In the genomic region with DNA sequence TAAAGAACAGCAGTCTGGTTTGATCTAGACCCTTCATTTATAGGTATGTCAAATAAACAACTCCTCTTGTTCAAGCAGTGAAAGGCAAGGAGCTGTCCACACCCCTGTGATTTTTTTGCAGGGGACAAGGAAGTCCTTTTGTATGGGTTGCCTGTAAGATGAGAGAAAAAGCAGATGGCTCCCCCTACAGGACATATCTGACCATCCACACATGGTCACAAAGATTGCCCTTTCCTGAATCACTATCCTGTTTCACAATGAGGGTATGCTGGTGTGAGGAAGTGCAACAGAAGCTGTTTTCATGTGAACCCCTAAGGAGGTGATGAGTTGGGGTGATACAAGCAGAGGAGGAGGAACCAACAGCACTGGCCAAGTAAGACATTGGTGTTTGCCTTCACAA, we compare ENCODE assay signal across 10 mouse cellular contexts.
DNase-seq lines count a peak whose midpoint lies in the region; ATAC-seq and TF ChIP-seq lines count a peak whose summit lies in the region.
"Had no signal": no experiment of that assay in that cellular context is flagged by ENCODE, and none has a peak within 500 bp of the region (broad histone marks: within the 10 kb centered on the region; RNA-seq: fewer than 3 reads in every experiment).

No protein-coding gene starts in this region.

- no peak overlapping the region for H3K4me2 ChIP-seq in hindbrain, embryonic 11.5 days (replicated peaks; ENCODE audit: low read depth, low read length)
- H3K4me2 ChIP-seq in hindbrain, embryonic 16.5 days (ENCODE audit: low read length): no peak overlapping the region
- H3K4me2 ChIP-seq in lung, postnatal 0 days (replicated peaks; ENCODE audit: low read depth, low read length): no peak overlapping the region
- H3K4me2 ChIP-seq: stomach, embryonic 15.5 days had no signal

- no peaks in the 10 kb centered on the region for H3K9me3 ChIP-seq in hindbrain, embryonic 11.5 days (ENCODE audit: control insufficient read depth, low read length)
- no peaks in the 10 kb centered on the region for H3K9me3 ChIP-seq in hindbrain, embryonic 16.5 days (ENCODE audit: control insufficient read depth, low read length)
- no peaks in the 10 kb centered on the region for H3K9me3 ChIP-seq in lung, postnatal 0 days (ENCODE audit: low read length)
- H3K9me3 ChIP-seq: stomach, embryonic 15.5 days had no signal

- TF ChIP-seq CTCF in lung, postnatal 0 days (IDR thresholded peaks at IDR 0.05): peak; percentile 48; the same call in 1 of the 2 replicates
- TF ChIP-seq CTCF in brain, embryonic 14.5 days (IDR thresholded peaks at IDR 0.05; ENCODE audit: borderline replicate concordance, extremely low read depth, insufficient read depth, insufficient read length): no peak

- no peak for TF ChIP-seq EP300 in lung, postnatal 0 days (IDR thresholded peaks at IDR 0.05)

- no peak for ATAC-seq in hindbrain, embryonic 11.5 days (ENCODE audit: low FRiP score)
- ATAC-seq in hindbrain, embryonic 16.5 days: no peak
- ATAC-seq in lung, postnatal 0 days: no peak
- ATAC-seq in megakaryocyte progenitor cell, adult 5-6 weeks (replicated peaks; ENCODE audit: poor library complexity): peak; percentile 70

- H3K27me3 ChIP-seq in hindbrain, embryonic 11.5 days (ENCODE audit: control insufficient read depth, insufficient read depth, low read length): no peaks in the 10 kb centered on the region
- H3K27me3 ChIP-seq in hindbrain, embryonic 16.5 days (replicated peaks; ENCODE audit: control insufficient read depth, insufficient read depth, low read length): no peaks in the 10 kb centered on the region
- no peaks in the 10 kb centered on the region for H3K27me3 ChIP-seq in lung, postnatal 0 days (replicated peaks; ENCODE audit: insufficient read depth, low read length)
- H3K27me3 ChIP-seq: stomach, embryonic 15.5 days had no signal

- intact Hi-C loops in gastrocnemius, postnatal 14 days (cut with DNase I; ENCODE audit: low total_unique reads): no loop called here

- peak; percentile 17 for DNase-seq in hindbrain, embryonic 11.5 days (ENCODE audit: low spot score)
- peak; percentile 7 for DNase-seq in lung, postnatal 0 days (ENCODE audit: low spot score)
- DNase-seq in lung, postnatal 25 days (ENCODE audit: low spot score): no peak
- DNase-seq in brain, embryonic 14.5 days (ENCODE audit: low read depth): peak; percentile 9
- no peak for DNase-seq in neural tube, embryonic 10.5 days (ENCODE audit: extremely low spot score, low spot score)
- DNase-seq in gastrocnemius, postnatal 14 days: no peak
- DNase-seq: lung, postnatal 14 days had no signal

- no peaks in the 10 kb centered on the region for H3K4me1 ChIP-seq in hindbrain, embryonic 11.5 days (replicated peaks; ENCODE audit: control insufficient read depth, insufficient read depth, low read length)
- no peaks in the 10 kb centered on the region for H3K4me1 ChIP-seq in hindbrain, embryonic 16.5 days (ENCODE audit: control insufficient read depth, insufficient read depth, low read depth, low read length)
- no peaks in the 10 kb centered on the region for H3K4me1 ChIP-seq in lung, postnatal 0 days (ENCODE audit: insufficient read depth, low read depth, low read length)
- H3K4me1 ChIP-seq: stomach, embryonic 15.5 days had no signal

- H3K9ac ChIP-seq in hindbrain, embryonic 11.5 days (ENCODE audit: low read depth, low read length): no peak overlapping the region
- no peak overlapping the region for H3K9ac ChIP-seq in hindbrain, embryonic 16.5 days (ENCODE audit: low read depth, low read length)
- H3K9ac ChIP-seq in lung, postnatal 0 days (replicated peaks; ENCODE audit: low read depth): no peak overlapping the region
- H3K9ac ChIP-seq: stomach, embryonic 15.5 days had no signal

- no peak for TF ChIP-seq POLR2A in brain, embryonic 14.5 days (IDR thresholded peaks at IDR 0.05; ENCODE audit: borderline replicate concordance, extremely low read depth, insufficient read depth, insufficient read length, poor library complexity, severe bottlenecking)

- no peak overlapping the region for H3K27ac ChIP-seq in hindbrain, embryonic 11.5 days (ENCODE audit: low read depth, low read length)
- H3K27ac ChIP-seq in hindbrain, embryonic 16.5 days (ENCODE audit: low read depth, low read length): no peak overlapping the region
- no peak overlapping the region for H3K27ac ChIP-seq in lung, postnatal 0 days (ENCODE audit: low read length)
- H3K27ac ChIP-seq: stomach, embryonic 15.5 days had no signal

- no peaks in the 10 kb centered on the region for H3K36me3 ChIP-seq in hindbrain, embryonic 11.5 days (ENCODE audit: control insufficient read depth, insufficient read depth, low read length)
- no peaks in the 10 kb centered on the region for H3K36me3 ChIP-seq in hindbrain, embryonic 16.5 days (ENCODE audit: control insufficient read depth, insufficient read depth, low read length)
- no peaks in the 10 kb centered on the region for H3K36me3 ChIP-seq in lung, postnatal 0 days (ENCODE audit: insufficient read depth, low read length)
- H3K36me3 ChIP-seq: stomach, embryonic 15.5 days had no signal

- no peak overlapping the region for H3K4me3 ChIP-seq in hindbrain, embryonic 11.5 days (ENCODE audit: low read depth, low read length)
- no peak overlapping the region for H3K4me3 ChIP-seq in hindbrain, embryonic 16.5 days (ENCODE audit: low read length)
- no peak overlapping the region for H3K4me3 ChIP-seq in lung, postnatal 0 days (ENCODE audit: low read depth, low read length)
- H3K4me3 ChIP-seq: stomach, embryonic 15.5 days had no signal

Comparison
In these comparisons a context has a peak if more than half of its experiments do, and no peak if none do; other contexts are left out.
1. DNase-seq: peak in hindbrain, embryonic 11.5 days (single experiment), lung, postnatal 0 days (single experiment) and brain, embryonic 14.5 days (single experiment); none in lung, postnatal 25 days (single experiment), neural tube, embryonic 10.5 days (single experiment) and gastrocnemius, postnatal 14 days (single experiment).